Mouse (Mus musculus) testis, adult 2 months (tissue): ENCODE results near the gene Art5. TPM values are rescaled to one million over a fixed set of nuclear protein-coding genes. Genes with fewer than 3 reads are reported as not detected.
"Not testable (repeated sequence)": the region's sequence is repeated elsewhere in the genome, so short reads cannot be mapped to it uniquely, and the experiment has no call there.

Experiments
- H3K27ac ChIP-seq: fragments of 200-500 bp; 2 replicates; pipeline ENCODE4 v1.5.1; 2012; ENCODE audit warnings: low read depth, low read length; ENCODE audit not compliant: control insufficient read depth, insufficient read depth
- H3K27me3 ChIP-seq: fragments of 200-500 bp; 2 replicates; pipeline ENCODE4 v1.6.1; 2012; ENCODE audit warnings: mild to moderate bottlenecking, low read length, moderate library complexity; ENCODE audit not compliant: control insufficient read depth, insufficient read depth
- H3K36me3 ChIP-seq: fragments of 200-500 bp; 2 replicates; pipeline ENCODE4 v1.6.1; 2012; ENCODE audit warnings: mild to moderate bottlenecking, low read length; ENCODE audit not compliant: control insufficient read depth, insufficient read depth
- H3K4me1 ChIP-seq: fragments of 200-500 bp; 2 replicates; pipeline ENCODE4 v1.6.1; 2012; ENCODE audit warnings: low read length; ENCODE audit not compliant: control insufficient read depth, insufficient read depth
- H3K4me3 ChIP-seq: fragments of 200-500 bp; 2 replicates; pipeline ENCODE4 v1.5.1; 2012; ENCODE audit warnings: low read depth, mild to moderate bottlenecking, low read length, moderate library complexity, mixed read lengths; ENCODE audit not compliant: control insufficient read depth
- CTCF ChIP-seq: fragments of 200-500 bp; IDR thresholded peaks from 2 replicates; pipeline ENCODE4 v1.5.1; 2012; ENCODE audit warnings: low read depth, mild to moderate bottlenecking, inconsistent platforms, low read length, moderate library complexity; ENCODE audit not compliant: control insufficient read depth, insufficient read depth, insufficient replicate concordance
- POLR2A ChIP-seq: fragments of 200-500 bp; IDR thresholded peaks from 2 replicates; pipeline ENCODE4 v1.6.1; 2012; ENCODE audit warnings: low read depth, mild to moderate bottlenecking, inconsistent platforms, low read length, moderate library complexity; ENCODE audit not compliant: control insufficient read depth
- polyA plus RNA-seq: library from polyadenylated mRNA; depleted of rRNA; stranded (reverse); fragments of >200 nt; gene quantifications from 2 replicates; pipeline ENCODE4 v1.2.3, GENCODE M21; 2012; rRNA removed

Gene Art5
- polyA plus RNA-seq, 1 experiment: 65.1 TPM

DNA sequence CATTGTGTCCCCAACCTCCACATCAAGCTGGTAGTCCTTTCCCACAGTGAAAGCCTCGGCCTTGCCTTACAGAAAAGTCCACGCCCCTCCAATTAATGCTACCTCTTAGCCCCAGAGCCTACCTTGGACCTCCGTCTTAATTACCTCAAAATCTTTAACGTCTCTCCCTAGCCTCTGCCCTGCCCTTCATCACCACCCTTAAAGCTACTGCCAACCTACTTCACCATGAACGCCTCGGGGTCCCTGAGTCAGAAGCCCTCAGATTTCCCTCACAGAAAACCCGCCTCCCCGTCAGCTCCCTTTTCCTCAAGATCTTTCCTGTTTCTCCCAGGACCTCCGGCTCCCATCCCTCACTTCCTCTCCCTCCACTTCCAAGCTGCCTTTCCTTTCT is 44.6 kb downstream of the Art5 start:
- TF ChIP-seq CTCF (no peak), POLR2A (no peak)
- Histone ChIP-seq H3K4me3 (peak overlapping the region; percentile 87), H3K4me1 (peaks cover 4% of the 10 kb centered on the region), H3K27me3 (no peaks in the 10 kb centered on the region), H3K27ac (peak overlapping the region; percentile 78), H3K36me3 (no peaks in the 10 kb centered on the region)

DNA sequence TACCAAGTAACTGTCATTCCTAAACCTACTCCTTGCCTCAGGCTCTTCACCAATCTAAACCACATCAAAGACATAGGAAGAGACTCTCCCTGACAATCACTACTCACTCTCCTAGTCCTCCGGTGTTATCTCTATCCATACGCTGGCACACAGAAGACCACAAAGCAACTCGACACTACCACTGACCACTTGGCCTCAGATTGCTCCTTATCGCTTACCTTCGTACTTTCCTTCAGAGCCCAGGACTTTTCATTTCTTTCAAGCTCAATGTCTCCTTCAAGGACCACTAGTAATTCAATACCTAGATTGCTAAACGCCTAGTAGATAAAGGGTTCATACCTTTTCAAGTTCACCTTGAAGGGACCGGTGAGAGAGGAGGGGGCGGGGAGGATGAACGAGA is 45.4 kb downstream of the Art5 start:
- Histone ChIP-seq H3K4me3 (peak overlapping the region; percentile 87), H3K27ac (no peak overlapping the region), H3K27me3 (no peaks in the 10 kb centered on the region), H3K4me1 (peaks cover 4% of the 10 kb centered on the region), H3K36me3 (no peaks in the 10 kb centered on the region)
- TF ChIP-seq POLR2A (no peak), CTCF (no peak)

DNA sequence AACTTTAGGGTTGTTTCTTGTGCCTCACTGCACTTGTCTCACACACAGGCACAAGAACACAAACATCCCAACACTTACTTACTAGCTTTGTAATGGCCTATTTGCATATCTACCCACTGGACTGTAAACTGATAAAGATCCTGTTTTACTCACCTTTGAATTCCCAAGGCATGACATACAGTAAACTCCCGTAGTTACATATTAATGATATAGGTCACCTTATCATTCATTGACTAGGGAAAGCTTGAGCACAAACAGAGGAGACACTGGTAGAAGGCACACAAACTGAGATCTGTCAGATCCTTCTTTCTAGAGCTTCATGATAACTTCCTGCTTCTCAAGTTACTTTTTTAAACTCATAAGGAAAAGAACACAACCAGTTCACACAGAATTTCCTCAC is 47.1 kb downstream of the Art5 start:
- Histone ChIP-seq H3K4me3 (no peak overlapping the region), H3K27me3 (no peaks in the 10 kb centered on the region), H3K27ac (no peak overlapping the region), H3K4me1 (peaks cover 4% of the 10 kb centered on the region), H3K36me3 (no peaks in the 10 kb centered on the region)
- TF ChIP-seq POLR2A: no peak
- TF ChIP-seq CTCF: no peak

DNA sequence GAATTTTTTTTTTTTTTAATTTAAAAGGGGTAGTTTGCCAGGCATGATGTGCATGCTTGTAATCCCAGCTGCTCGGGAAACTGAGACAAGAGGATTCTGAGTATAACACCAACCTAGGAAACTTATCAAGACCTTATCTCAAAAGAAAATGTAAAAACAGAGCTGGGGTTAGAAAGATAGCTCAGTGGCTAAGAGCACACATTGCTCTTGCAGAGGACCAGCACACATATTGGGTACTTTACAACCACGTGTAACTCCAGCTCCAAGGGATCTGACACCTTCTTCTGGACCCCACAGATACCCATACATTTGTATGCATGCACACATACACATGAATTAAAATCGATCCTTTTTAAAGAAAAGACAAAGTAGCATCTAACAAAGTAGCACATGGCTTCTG is 47.9 kb downstream of the Art5 start:
- TF ChIP-seq CTCF: no peak
- TF ChIP-seq POLR2A: no peak
- H3K4me3 ChIP-seq: no peak overlapping the region
- no peak overlapping the region for H3K27ac ChIP-seq
- H3K27me3 ChIP-seq: no peaks in the 10 kb centered on the region
- no peaks in the 10 kb centered on the region for H3K36me3 ChIP-seq
- peaks cover 2% of the 10 kb centered on the region; the same call in 1 of the 2 replicates for H3K4me1 ChIP-seq

DNA sequence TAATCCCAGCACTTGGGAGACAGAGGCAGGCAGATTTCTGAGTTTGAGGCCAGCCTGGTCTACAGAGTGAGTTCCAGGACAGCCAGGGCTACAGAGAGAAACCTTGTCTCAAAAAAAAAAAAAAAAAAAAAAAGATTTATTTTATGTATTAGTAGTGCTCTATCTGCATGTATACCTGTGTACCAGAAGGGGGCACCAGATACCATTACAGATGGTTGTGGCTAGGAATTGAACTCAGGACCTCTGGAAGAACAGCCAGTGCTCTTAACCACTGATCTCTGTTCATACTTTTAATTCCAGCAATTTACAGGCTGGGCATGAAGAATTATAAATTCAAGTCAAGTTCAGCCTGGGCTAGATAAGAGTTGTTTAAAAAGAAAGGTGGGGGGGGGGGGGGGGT is 60.8 kb downstream of the Art5 start:
- H3K36me3 ChIP-seq, H3K27me3 ChIP-seq, H3K4me3 ChIP-seq, H3K27ac ChIP-seq, H3K4me1 ChIP-seq: not testable (repeated sequence)

Other genes starting within 250 kb of the Art5 start
- 82.5 and 83.4 TPM in 2 replicates for gene Anapc15, start 245.8 kb downstream of the Art5 start, polyA plus RNA-seq
- 25.5 and 28.5 TPM in 2 replicates for gene Folr1, start 238.7 kb downstream of the Art5 start, polyA plus RNA-seq
- 52.2 and 53.8 TPM in 2 replicates for gene Lamtor1, start 203.6 kb downstream of the Art5 start, polyA plus RNA-seq
- gene Tomt, start 203.1 kb downstream of the Art5 start, polyA plus RNA-seq: 1.4 and 2.0 TPM in 2 replicates
- gene Lrrc51, start 175.6 kb downstream of the Art5 start, polyA plus RNA-seq: 1,236 and 1,353 TPM in 2 replicates
- 20.8 and 21.9 TPM in 2 replicates for gene Numa1, start 175.4 kb downstream of the Art5 start, polyA plus RNA-seq
- gene Il18bp, start 90.8 kb downstream of the Art5 start, polyA plus RNA-seq: 3.3 and 4.2 TPM in 2 replicates
- gene Rnf121, start 44.0 kb downstream of the Art5 start, polyA plus RNA-seq: 34.9 and 38.0 TPM in 2 replicates
- 47.9 and 54.6 TPM in 2 replicates for gene Xndc1, start 44.0 kb downstream of the Art5 start, polyA plus RNA-seq
- 5.5 and 7.4 TPM in 2 replicates for gene Xntrpc, start 43.8 kb downstream of the Art5 start, polyA plus RNA-seq
- not detected in 2 replicates for gene Trpc2, start 26.4 kb downstream of the Art5 start, polyA plus RNA-seq
- gene Art1, start 7.7 kb downstream of the Art5 start, polyA plus RNA-seq: 6.7 and 9.4 TPM in 2 replicates
- gene Chrna10, start 7.3 kb upstream of the Art5 start, polyA plus RNA-seq: 0.04 and 0.07 TPM in 2 replicates
- 126 and 133 TPM in 2 replicates for gene Nup98, start 100.7 kb upstream of the Art5 start, polyA plus RNA-seq
- gene Pgap2, start 100.7 kb upstream of the Art5 start, polyA plus RNA-seq: 304 and 321 TPM in 2 replicates
- gene Rhog, start 146.6 kb upstream of the Art5 start, polyA plus RNA-seq: 11.2 and 13.2 TPM in 2 replicates
- 127 and 130 TPM in 2 replicates for gene Stim1, start 158.3 kb upstream of the Art5 start, polyA plus RNA-seq